Comparison of ENCODE assay signal across 12 mouse cellular contexts in the genomic region with DNA sequence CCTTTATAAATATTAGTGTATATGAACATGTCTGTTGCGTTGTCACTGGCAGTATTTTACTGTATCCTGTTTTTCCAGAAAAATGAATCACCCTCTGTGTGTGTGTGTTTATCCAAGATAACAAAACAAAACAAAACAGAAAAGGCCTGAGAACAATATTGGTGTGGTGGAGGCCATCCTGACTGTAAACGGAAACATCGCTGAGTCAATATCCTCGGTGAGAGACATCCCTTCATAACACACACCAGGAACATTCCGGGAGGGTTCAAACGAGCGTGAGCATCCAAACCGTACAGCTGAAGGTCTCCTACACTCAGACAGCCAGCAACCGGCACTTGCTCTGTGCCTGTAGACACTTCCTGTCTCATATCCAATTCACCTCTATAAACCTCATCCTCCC. TPM values are rescaled to one million over a fixed set of nuclear protein-coding genes. Genes with fewer than 3 reads are reported as not detected.
DNase-seq lines count a peak whose midpoint lies in the region; ATAC-seq and TF ChIP-seq lines count a peak whose summit lies in the region.
"Had no signal": no experiment of that assay in that cellular context is flagged by ENCODE, and none has a peak within 500 bp of the region (broad histone marks: within the 10 kb centered on the region; RNA-seq: fewer than 3 reads in every experiment).

No protein-coding gene starts in this region.

- H3K4me3 ChIP-seq in lung, embryonic 14.5 days (ENCODE audit: low read depth, low read length): no peak overlapping the region
- H3K4me3 ChIP-seq in lung, adult 2 months (replicated peaks; ENCODE audit: extremely low read depth, low read depth, low read length): no peak overlapping the region
- H3K4me3 ChIP-seq in heart, postnatal 0 days (ENCODE audit: low read depth, low read length): no peak overlapping the region
- H3K4me3 ChIP-seq in small intestine, adult 2 months (ENCODE audit: low read depth, low read length): no peak overlapping the region
- H3K4me3 ChIP-seq: midbrain, embryonic 13.5 days; neural tube, embryonic 13.5 days had no signal

- WGBS in lung, embryonic 14.5 days: 63% methylated on average over 9 of the region's 9 CpGs
- WGBS in lung, adult 2 months: 28% methylated on average over 9 of the region's 9 CpGs
- WGBS in heart, postnatal 0 days: 57% methylated on average over 9 of the region's 9 CpGs
- WGBS in small intestine, adult 2 months: 66% methylated on average over 9 of the region's 9 CpGs

- no peak for TF ChIP-seq EP300 in heart, postnatal 0 days (IDR thresholded peaks at IDR 0.05; ENCODE audit: low read depth)

- DNase-seq in lung, embryonic 14.5 days: peak; percentile 54
- no peak for DNase-seq in lung, adult 2 months
- peak; percentile 49 for DNase-seq in heart, postnatal 0 days (ENCODE audit: low spot score)
- DNase-seq in kidney, postnatal 25 days: peak; percentile 27 to 66
- DNase-seq in frontal cortex, postnatal 10 days (ENCODE audit: low spot score in 2 of 2): no peak
- no peak for DNase-seq in thymus, postnatal 10 days (ENCODE audit: low spot score in 2 of 2)
- DNase-seq: cerebellum, adult 18-20 months; left cerebral cortex, postnatal 4 days had no signal

- ATAC-seq in lung, embryonic 14.5 days (ENCODE audit: insufficient read depth): peak; percentile 49; the same call in 1 of the 2 replicates
- ATAC-seq in heart, postnatal 0 days (ENCODE audit: insufficient read depth, low read depth): peak; percentile 66
- ATAC-seq: forebrain, embryonic 14.5 days; midbrain, embryonic 13.5 days had no signal

- no peak overlapping the region for H3K27ac ChIP-seq in lung, embryonic 14.5 days (ENCODE audit: low read depth)
- H3K27ac ChIP-seq in heart, postnatal 0 days (ENCODE audit: low read depth): peak overlapping the region; percentile 72
- H3K27ac ChIP-seq in small intestine, adult 2 months (ENCODE audit: insufficient read depth, low read depth, low read length): 0 out of 2 replicates have a peak overlapping the region, but pooled peaks have one; percentile 15
- H3K27ac ChIP-seq: midbrain, embryonic 13.5 days; neural tube, embryonic 13.5 days had no signal

- no peak overlapping the region for H3K4me2 ChIP-seq in lung, embryonic 14.5 days
- H3K4me2 ChIP-seq in heart, postnatal 0 days (ENCODE audit: low read depth, low read length): peak overlapping the region; percentile 5; the same call in 1 of the 2 replicates
- H3K4me2 ChIP-seq: midbrain, embryonic 13.5 days; neural tube, embryonic 13.5 days had no signal

- no peak for TF ChIP-seq POLR2A in lung, adult 2 months (IDR thresholded peaks at IDR 0.05; ENCODE audit: borderline replicate concordance, extremely low read depth, low read depth, low read length)
- no peak for TF ChIP-seq POLR2A in small intestine, adult 2 months (IDR thresholded peaks at IDR 0.05; ENCODE audit: low read depth, low read length)

- H3K9me3 ChIP-seq in lung, embryonic 14.5 days (ENCODE audit: low read depth, low read length): no peaks in the 10 kb centered on the region
- no peaks in the 10 kb centered on the region for H3K9me3 ChIP-seq in heart, postnatal 0 days (replicated peaks; ENCODE audit: control insufficient read depth, low read length)
- H3K9me3 ChIP-seq: midbrain, embryonic 13.5 days; neural tube, embryonic 13.5 days had no signal

- H3K36me3 ChIP-seq in lung, embryonic 14.5 days (ENCODE audit: insufficient read depth): no peaks in the 10 kb centered on the region
- H3K36me3 ChIP-seq in heart, postnatal 0 days (replicated peaks; ENCODE audit: control insufficient read depth, insufficient read depth, low read length): 0 out of 2 replicates have a peak, but pooled peaks cover 4% of the 10 kb centered on the region
- H3K36me3 ChIP-seq in small intestine, adult 2 months (ENCODE audit: control insufficient read depth, insufficient read depth, low read length): no peaks in the 10 kb centered on the region
- H3K36me3 ChIP-seq: midbrain, embryonic 13.5 days; neural tube, embryonic 13.5 days had no signal

- H3K27me3 ChIP-seq in lung, embryonic 14.5 days (ENCODE audit: insufficient read depth, low read length): no peaks in the 10 kb centered on the region
- H3K27me3 ChIP-seq in heart, postnatal 0 days (ENCODE audit: control insufficient read depth, insufficient read depth, low read length): no peaks in the 10 kb centered on the region
- no peaks in the 10 kb centered on the region for H3K27me3 ChIP-seq in small intestine, adult 2 months (ENCODE audit: control insufficient read depth, insufficient read depth, low read length)
- H3K27me3 ChIP-seq: midbrain, embryonic 13.5 days; neural tube, embryonic 13.5 days had no signal

- TF ChIP-seq CTCF in lung, embryonic 14.5 days (IDR thresholded peaks at IDR 0.05; ENCODE audit: low read depth): no peak
- TF ChIP-seq CTCF in lung, adult 2 months (IDR thresholded peaks at IDR 0.05; ENCODE audit: insufficient read depth, low read length): no peak
- TF ChIP-seq CTCF in heart, postnatal 0 days (IDR thresholded peaks at IDR 0.05; ENCODE audit: low read depth): no peak
- no peak for TF ChIP-seq CTCF in small intestine, adult 2 months (IDR thresholded peaks at IDR 0.05; ENCODE audit: extremely low read depth, insufficient read length, insufficient replicate concordance, low read depth, low read length)

- peaks cover 4% of the 10 kb centered on the region for H3K4me1 ChIP-seq in lung, embryonic 14.5 days (ENCODE audit: insufficient read depth)
- peaks cover 14% of the 10 kb centered on the region for H3K4me1 ChIP-seq in lung, adult 2 months (ENCODE audit: control insufficient read depth, insufficient read depth, low read length)
- H3K4me1 ChIP-seq in heart, postnatal 0 days (ENCODE audit: control insufficient read depth, insufficient read depth): peaks cover 28% of the 10 kb centered on the region; the same call in 1 of the 2 replicates
- no peaks in the 10 kb centered on the region for H3K4me1 ChIP-seq in small intestine, adult 2 months (ENCODE audit: control insufficient read depth, insufficient read depth, insufficient read length, low read length)

- H3K9ac ChIP-seq in lung, embryonic 14.5 days: no peak overlapping the region
- no peak overlapping the region for H3K9ac ChIP-seq in heart, postnatal 0 days (replicated peaks; ENCODE audit: low read depth, low read length)
- H3K9ac ChIP-seq: midbrain, embryonic 13.5 days; neural tube, embryonic 13.5 days had no signal

RNA-seq across cellular contexts. Expression of a gene that starts 31.6 kb away (rescaled TPM):
- 23.4 and 24.8 TPM in 2 replicates for polyA plus RNA-seq in lung, embryonic 14.5 days (2014; fragmentation: Nextera tagmentation; extraction: Ambion mirVana)
- polyA plus RNA-seq in lung, adult 2 months (2012; rRNA removed): 55.7 and 58.7 TPM in 2 replicates
- total RNA-seq in heart, postnatal 0 days (2014; rRNA removed; ENCODE audit: low replicate concordance): 88.9 and 90.9 TPM in 2 replicates
- polyA plus RNA-seq in heart, postnatal 0 days (2015; fragmentation: Nextera tagmentation; extraction: Ambion mirVana): 24.9 and 26.1 TPM in 2 replicates
- 5.4 and 6.3 TPM in 2 replicates for polyA plus RNA-seq in small intestine, adult 2 months (2012; rRNA removed)

Comparison
In these comparisons a context has a peak if more than half of its experiments do, and no peak if none do; other contexts are left out.
1. DNase-seq: peak in lung, embryonic 14.5 days (single experiment), heart, postnatal 0 days (single experiment) and kidney, postnatal 25 days (2 of 2); none in lung, adult 2 months (single experiment), frontal cortex, postnatal 10 days (0 of 2) and thymus, postnatal 10 days (0 of 2).